Mouse (Mus musculus) intestine, postnatal 0 days (tissue): Measurements from ENCODE around the gene E430018J23Rik. TPM values are rescaled to one million over a fixed set of nuclear protein-coding genes. Genes with fewer than 3 reads are reported as not detected.
"Not testable (repeated sequence)": the region's sequence is repeated elsewhere in the genome, so short reads cannot be mapped to it uniquely, and the experiment has no call there.

Source experiments
- ATAC-seq: fragments of 200-750 bp; cut with Nextera tagmentation; 2 replicates; pipeline ENCODE4 v1.8.0; 2017; ENCODE audit warnings: mild to moderate bottlenecking, moderate TSS enrichment, moderate library complexity
- H3K27ac ChIP-seq: fragments of 300-500 bp; sonication (generic); 2 replicates; pipeline ENCODE4 v1.5.1; 2014; ENCODE audit warnings: mild to moderate bottlenecking, low read depth, low read length, moderate library complexity
- H3K27me3 ChIP-seq: fragments of 300-500 bp; sonication (generic); replicated peaks from 2 replicates; pipeline ENCODE4 v1.6.1; 2014; ENCODE audit warnings: low read length, mixed read lengths; ENCODE audit not compliant: control insufficient read depth, insufficient read depth
- H3K36me3 ChIP-seq: fragments of 300-500 bp; sonication (generic); 2 replicates; pipeline ENCODE4 v1.6.1; 2014; ENCODE audit warnings: mild to moderate bottlenecking, moderate library complexity; ENCODE audit not compliant: control insufficient read depth, insufficient read depth
- H3K4me1 ChIP-seq: fragments of 300-500 bp; sonication (generic); replicated peaks from 2 replicates; pipeline ENCODE4 v1.6.1; 2014; ENCODE audit warnings: antibody characterized with exemption, low read length, mixed read lengths; ENCODE audit not compliant: control insufficient read depth, insufficient read depth
- H3K4me2 ChIP-seq: fragments of 300-500 bp; sonication (generic); replicated peaks from 2 replicates; pipeline ENCODE4 v1.6.1; 2014; ENCODE audit warnings: low read depth, mild to moderate bottlenecking, moderate library complexity
- H3K4me3 ChIP-seq: fragments of 300-500 bp; sonication (generic); 2 replicates; pipeline ENCODE4 v1.5.1; 2014; ENCODE audit warnings: low read depth, low read length
- H3K9ac ChIP-seq: fragments of 300-500 bp; sonication (generic); 2 replicates; pipeline ENCODE4 v1.6.1; 2014; ENCODE audit warnings: mild to moderate bottlenecking, low read depth, low read length
- H3K9me3 ChIP-seq: fragments of 300-500 bp; sonication (generic); 2 replicates; pipeline ENCODE4 v1.6.1; 2016; ENCODE audit warnings: mixed run types; ENCODE audit not compliant: control insufficient read depth
- CTCF ChIP-seq: sonication (generic); IDR thresholded peaks from 2 replicates; pipeline ENCODE4 v1.5.1; 2016; ENCODE audit warnings: low read depth, mild to moderate bottlenecking, control low read depth, antibody characterized with exemption, moderate library complexity
- WGBS: fragments of 180-500 bp; shearing (Covaris S2); extraction: QIAGEN DNeasy Blood & Tissue Kit; methylation state at CpG from one replicate; pipeline ENCODE4 v1.1.7; 2014; 5-methylcytosine and 5-hydroxymethylcytosine counted together
- polyA plus RNA-seq: library from polyadenylated mRNA; unstranded; fragments of >200 nt; fragmentation: Nextera tagmentation; extraction: Ambion mirVana; gene quantifications from 2 replicates; pipeline ENCODE4 v1.2.1, GENCODE M21; 2015

The E430018J23Rik gene
- polyA plus RNA-seq, 1 experiment from 2014 or later: 6.8 TPM

- Histone ChIP-seq H3K36me3 (peaks cover 12% of the 10 kb centered on the region; the same call in 1 of the 2 replicates), H3K4me3 (no peak overlapping the region), H3K9me3 (no peaks in the 10 kb centered on the region), H3K27ac (no peak overlapping the region), H3K9ac (no peak overlapping the region), H3K4me1 (no peaks in the 10 kb centered on the region), H3K4me2 (no peak overlapping the region), H3K27me3 (no peaks in the 10 kb centered on the region)
- no peak for ATAC-seq
- 75% methylated on average over 2 of the region's 2 CpGs for WGBS
- TF ChIP-seq CTCF: no peak
Observed at GRCm38 (mm10) chr7:127371213-127371612, 22.2 kb downstream of the E430018J23Rik start.

- H3K9me3 ChIP-seq: no peaks in the 10 kb centered on the region
- no peak overlapping the region for H3K4me2 ChIP-seq
- no peaks in the 10 kb centered on the region for H3K4me1 ChIP-seq
- 72% methylated on average over 3 of the region's 3 CpGs for WGBS
- TF ChIP-seq CTCF: no peak
- H3K27ac ChIP-seq: peak overlapping the region; percentile 60; the same call in 1 of the 2 replicates
- no peak overlapping the region for H3K9ac ChIP-seq
- no peak for ATAC-seq
- 0 out of 2 replicates have a peak, but pooled peaks cover 3% of the 10 kb centered on the region for H3K36me3 ChIP-seq
- H3K27me3 ChIP-seq: no peaks in the 10 kb centered on the region
- no peak overlapping the region for H3K4me3 ChIP-seq
Observed at GRCm38 (mm10) chr7:127366249-127366648, 27.2 kb downstream of the E430018J23Rik start.

GRCm38 (mm10) chr7:127364166-127364565, 29.3 kb downstream of the E430018J23Rik start:
- H3K27me3 ChIP-seq: no peaks in the 10 kb centered on the region
- H3K4me1 ChIP-seq: 0 out of 2 replicates have a peak, but pooled peaks cover 3% of the 10 kb centered on the region
- H3K4me3 ChIP-seq: peak overlapping the region; percentile 36
- peak overlapping the region; percentile 78 for H3K27ac ChIP-seq
- peak overlapping the region; percentile 66 for H3K4me2 ChIP-seq
- 61% methylated on average over 4 of the region's 4 CpGs for WGBS
- ATAC-seq: no peak
- no peaks in the 10 kb centered on the region for H3K9me3 ChIP-seq
- no peak overlapping the region for H3K9ac ChIP-seq
- H3K36me3 ChIP-seq: 0 out of 2 replicates have a peak, but pooled peaks cover 3% of the 10 kb centered on the region
- TF ChIP-seq CTCF: no peak

GRCm38 (mm10) chr7:127363475-127363921, 29.9 kb downstream of the E430018J23Rik start:
- 6% methylated on average over 24 of the region's 24 CpGs for WGBS
- H3K4me1 ChIP-seq: 0 out of 2 replicates have a peak, but pooled peaks cover 3% of the 10 kb centered on the region
- no peak for ATAC-seq
- no peaks in the 10 kb centered on the region for H3K27me3 ChIP-seq
- H3K27ac ChIP-seq: peak overlapping the region; percentile 78
- H3K4me3 ChIP-seq: peak overlapping the region; percentile 36
- H3K4me2 ChIP-seq: peak overlapping the region; percentile 66
- TF ChIP-seq CTCF: no peak
- H3K9me3 ChIP-seq: no peaks in the 10 kb centered on the region
- H3K36me3 ChIP-seq: 0 out of 2 replicates have a peak, but pooled peaks cover 3% of the 10 kb centered on the region
- H3K9ac ChIP-seq: peak overlapping the region; percentile 58

- H3K36me3 ChIP-seq, H3K27ac ChIP-seq, H3K27me3 ChIP-seq, H3K9me3 ChIP-seq, H3K9ac ChIP-seq, H3K4me1 ChIP-seq, ATAC-seq: not testable (repeated sequence)
- Histone ChIP-seq H3K4me3 (peak overlapping the region; percentile 23), H3K4me2 (peak overlapping the region; percentile 45)
- 21% methylated on average over 13 of the region's 13 CpGs for WGBS
- peak; percentile 88 for TF ChIP-seq CTCF
Observed at GRCm38 (mm10) chr7:127362418-127362817, 31.0 kb downstream of the E430018J23Rik start.

- H3K27me3 ChIP-seq: no peaks in the 10 kb centered on the region
- H3K36me3 ChIP-seq: no peaks in the 10 kb centered on the region
- H3K4me2 ChIP-seq: peak overlapping the region; percentile 39
- H3K4me3 ChIP-seq: no peak overlapping the region
- H3K9ac ChIP-seq: no peak overlapping the region; the same call in 1 of the 2 replicates
- ATAC-seq: peak; percentile 91
- no peak for TF ChIP-seq CTCF
- no peaks in the 10 kb centered on the region for H3K9me3 ChIP-seq
- 0 out of 2 replicates have a peak, but pooled peaks cover 3% of the 10 kb centered on the region for H3K4me1 ChIP-seq
- H3K27ac ChIP-seq: peak overlapping the region; percentile 67
- 19% methylated on average over 13 of the region's 13 CpGs for WGBS
Observed at GRCm38 (mm10) chr7:127361449-127361848, 32.0 kb downstream of the E430018J23Rik start.
